Mouse (Mus musculus) neural tube, embryonic 11.5 days (tissue): ENCODE measurements around the gene Cox5b. TPM values are rescaled to one million over a fixed set of nuclear protein-coding genes. Genes with fewer than 3 reads are reported as not detected.

Experiments
- ATAC-seq: fragments of 200-750 bp; cut with Nextera tagmentation; 2 replicates; pipeline ENCODE4 v1.8.0; 2017; ENCODE audit warnings: moderate number of reproducible peaks, mild to moderate bottlenecking, moderate TSS enrichment, moderate library complexity; ENCODE audit not compliant: insufficient read depth, low FRiP score, low TSS enrichment
- DNase-seq: peaks from one replicate; pipeline ENCODE4 v3.0.0-alpha.2; 2015; ENCODE audit warnings: low spot score
- H3K27ac ChIP-seq: fragments of 300-500 bp; sonication (generic); 2 replicates; pipeline ENCODE4 v1.5.1; 2014; ENCODE audit warnings: low read depth, mild to moderate bottlenecking, low read length
- H3K27me3 ChIP-seq: fragments of 300-500 bp; sonication (generic); 2 replicates; pipeline ENCODE4 v1.6.1; 2014; ENCODE audit warnings: mild to moderate bottlenecking, low read length, mixed read lengths; ENCODE audit not compliant: control insufficient read depth, insufficient read depth
- H3K36me3 ChIP-seq: fragments of 300-500 bp; sonication (generic); 2 replicates; pipeline ENCODE4 v1.6.1; 2014; ENCODE audit warnings: mild to moderate bottlenecking, low read length, moderate library complexity, mixed read lengths; ENCODE audit not compliant: control insufficient read depth, insufficient read depth
- H3K4me1 ChIP-seq: fragments of 300-500 bp; sonication (generic); 2 replicates; pipeline ENCODE4 v1.6.1; 2014; ENCODE audit warnings: low read length, mixed read lengths; ENCODE audit not compliant: control insufficient read depth, insufficient read depth
- H3K4me2 ChIP-seq: fragments of 300-500 bp; sonication (generic); 2 replicates; pipeline ENCODE4 v1.6.1; 2014; ENCODE audit warnings: low read depth, mild to moderate bottlenecking, moderate library complexity
- H3K4me3 ChIP-seq: fragments of 300-500 bp; sonication (generic); 2 replicates; pipeline ENCODE4 v1.5.1; 2014; ENCODE audit warnings: low read depth, low read length
- H3K9ac ChIP-seq: fragments of 300-500 bp; sonication (generic); 2 replicates; pipeline ENCODE4 v1.6.1; 2014; ENCODE audit warnings: mild to moderate bottlenecking, low read length
- H3K9me3 ChIP-seq: fragments of 300-500 bp; sonication (generic); 2 replicates; pipeline ENCODE4 v1.6.1; 2016; ENCODE audit warnings: low read length; ENCODE audit not compliant: control insufficient read depth
- WGBS: fragments of 180-500 bp; shearing (Covaris S2); extraction: QIAGEN DNeasy Blood & Tissue Kit; methylation state at CpG from one replicate; pipeline ENCODE4 v1.1.7; 2014; 5-methylcytosine and 5-hydroxymethylcytosine counted together
- microRNA-seq: library from miRNA; unstranded; fragments of <30 nt; microRNA quantifications from one replicate; pipeline ENCODE4, GENCODE M21; 2016
- polyA plus RNA-seq: library from polyadenylated mRNA; unstranded; fragments of >200 nt; fragmentation: Nextera tagmentation; extraction: Ambion mirVana; gene quantifications from 2 replicates; pipeline ENCODE4 v1.2.1, GENCODE M21; 2014

The Cox5b gene
- polyA plus RNA-seq, 1 experiment from 2014 or later, result 531 TPM

DNA sequence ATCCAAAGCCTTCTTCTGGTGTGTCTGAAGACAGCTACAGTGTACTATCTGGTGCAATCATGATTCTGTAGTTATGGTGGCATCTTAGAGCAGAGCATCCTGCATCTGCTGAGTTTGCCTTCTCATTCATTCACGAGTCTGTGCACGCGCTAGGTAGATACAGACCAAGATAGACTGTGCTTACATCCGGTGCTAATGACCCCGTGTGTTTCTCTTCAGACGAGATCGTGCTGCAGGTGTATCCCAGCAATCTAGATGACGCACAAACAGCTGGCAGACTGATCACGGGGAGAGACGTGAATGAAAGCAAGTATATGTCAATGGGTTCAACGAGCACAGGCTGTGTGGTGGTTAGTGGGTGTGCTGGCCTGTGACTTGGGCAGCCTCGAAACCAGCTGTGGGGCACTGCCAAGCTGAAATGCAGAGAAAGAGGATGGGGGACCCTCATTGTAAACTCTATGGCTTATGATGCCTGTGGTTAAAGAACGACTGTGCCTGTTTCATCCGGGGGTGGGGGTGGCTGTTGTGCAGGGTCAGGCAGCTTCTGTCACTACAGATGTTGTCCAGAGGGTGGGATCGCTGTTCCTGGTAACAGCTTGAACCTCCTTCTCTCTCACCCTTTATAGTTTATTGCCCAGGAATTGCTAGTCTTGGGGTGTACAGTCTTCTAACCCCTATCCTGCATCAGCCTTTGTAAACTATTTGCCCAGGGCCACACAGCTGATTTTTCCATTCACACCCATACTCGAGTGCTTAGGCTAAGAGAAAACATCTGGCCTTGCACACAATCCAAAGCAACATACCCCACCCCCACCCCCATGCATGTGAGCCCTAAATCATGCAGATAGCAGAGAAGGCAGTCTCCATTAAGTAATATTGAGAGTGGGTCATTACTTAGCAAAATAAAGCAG, 32.2 kb downstream of the Cox5b start:
- Histone ChIP-seq H3K27ac (no peak overlapping the region), H3K4me3 (no peak overlapping the region), H3K4me2 (no peak overlapping the region), H3K4me1 (no peaks in the 10 kb centered on the region), H3K9ac (no peak overlapping the region), H3K36me3 (no peaks in the 10 kb centered on the region), H3K9me3 (no peaks in the 10 kb centered on the region), H3K27me3 (no peaks in the 10 kb centered on the region)
- WGBS, result 63% methylated on average over 16 of the region's 16 CpGs
- ATAC-seq, result no peak
- DNase-seq, result no peak

DNA sequence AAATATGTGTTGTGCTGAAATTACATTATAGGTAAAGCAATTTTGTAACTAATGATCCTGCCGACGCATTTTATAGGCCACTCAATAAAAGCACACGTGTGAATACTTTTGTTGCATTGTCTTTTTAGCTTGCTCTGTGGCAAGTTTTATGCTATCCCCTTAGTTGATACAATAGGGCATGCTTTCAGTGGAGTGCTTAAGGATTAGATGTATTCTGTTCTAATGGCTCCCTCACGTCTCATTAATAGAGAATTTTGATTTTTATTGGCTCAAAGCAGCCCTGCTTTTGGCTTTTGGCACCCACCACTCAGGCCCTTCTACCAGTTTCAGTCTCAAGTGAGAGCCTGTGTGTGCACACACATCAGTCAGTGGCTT, 32.8 kb downstream of the Cox5b start:
- ATAC-seq (no peak), DNase-seq (no peak)
- Histone ChIP-seq H3K4me1 (no peaks in the 10 kb centered on the region), H3K27ac (no peak overlapping the region), H3K27me3 (no peaks in the 10 kb centered on the region), H3K4me2 (no peak overlapping the region), H3K4me3 (no peak overlapping the region), H3K9me3 (no peaks in the 10 kb centered on the region), H3K9ac (no peak overlapping the region), H3K36me3 (no peaks in the 10 kb centered on the region)
- 46% methylated on average over 4 of the region's 4 CpGs for WGBS

DNA sequence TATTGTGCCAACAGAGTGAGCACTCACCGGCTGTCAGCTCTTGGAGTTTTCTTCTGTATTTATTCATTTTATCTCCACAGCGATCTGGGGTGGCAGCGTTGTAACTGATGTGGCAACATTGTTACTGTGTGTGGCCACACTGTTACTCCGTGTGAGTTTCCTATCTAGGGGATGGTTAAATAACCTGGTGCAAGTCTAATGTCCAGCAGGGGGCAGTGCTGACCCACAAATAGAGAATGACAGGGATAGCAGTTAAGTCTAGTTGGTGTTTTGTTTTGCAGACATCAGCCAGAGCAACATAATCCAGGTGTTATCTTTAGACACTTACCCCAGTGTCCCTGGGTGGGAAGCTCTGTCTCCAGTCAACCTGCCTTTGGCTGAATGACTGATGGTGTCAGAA, 46.1 kb downstream of the Cox5b start:
- no peak; the same call in 1 of the 2 replicates for ATAC-seq
- no peaks in the 10 kb centered on the region for H3K4me1 ChIP-seq
- no peaks in the 10 kb centered on the region for H3K9me3 ChIP-seq
- WGBS, result 10% methylated on average over 4 of the region's 4 CpGs
- H3K9ac ChIP-seq, result no peak overlapping the region
- H3K4me2 ChIP-seq, result no peak overlapping the region
- no peak overlapping the region for H3K27ac ChIP-seq
- no peak overlapping the region for H3K4me3 ChIP-seq
- peak; percentile 85 for DNase-seq
- H3K36me3 ChIP-seq, result no peaks in the 10 kb centered on the region
- H3K27me3 ChIP-seq, result no peaks in the 10 kb centered on the region

GRCm38 (mm10) chr1:36739231-36739630, 48.0 kb downstream of the Cox5b start:
- H3K27ac ChIP-seq, result no peak overlapping the region
- H3K36me3 ChIP-seq, result no peaks in the 10 kb centered on the region
- DNase-seq, result no peak
- H3K4me2 ChIP-seq, result no peak overlapping the region
- H3K27me3 ChIP-seq, result no peaks in the 10 kb centered on the region
- H3K9ac ChIP-seq, result no peak overlapping the region
- H3K4me1 ChIP-seq, result no peaks in the 10 kb centered on the region
- 86% methylated on average over 5 of the region's 5 CpGs for WGBS
- ATAC-seq, result no peak
- H3K4me3 ChIP-seq, result no peak overlapping the region
- H3K9me3 ChIP-seq, result no peaks in the 10 kb centered on the region

DNA sequence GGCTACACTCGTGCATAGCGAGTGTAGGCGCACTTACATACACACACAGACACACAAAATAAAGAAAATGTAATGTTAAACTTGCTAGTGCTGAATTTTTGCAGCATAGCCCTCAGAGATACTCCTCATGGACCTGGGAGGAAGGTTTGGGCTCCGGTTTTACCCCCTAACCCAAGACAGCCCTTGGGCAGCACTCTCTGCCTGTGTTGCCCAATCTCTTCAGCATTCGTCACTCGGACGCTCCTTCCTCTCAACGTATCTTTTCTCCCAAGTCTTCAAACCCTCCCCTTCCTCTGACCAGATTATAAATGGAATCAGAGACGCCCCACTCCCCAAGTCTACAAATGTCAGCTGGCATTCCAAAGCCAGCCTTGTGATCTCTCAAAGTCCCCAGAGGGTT, 51.8 kb downstream of the Cox5b start:
- no peaks in the 10 kb centered on the region for H3K27me3 ChIP-seq
- H3K4me2 ChIP-seq, result no peak overlapping the region
- no peak overlapping the region for H3K27ac ChIP-seq
- no peaks in the 10 kb centered on the region for H3K4me1 ChIP-seq
- no peak overlapping the region for H3K4me3 ChIP-seq
- no peaks in the 10 kb centered on the region for H3K9me3 ChIP-seq
- H3K9ac ChIP-seq, result no peak overlapping the region
- no peak for DNase-seq
- no peaks in the 10 kb centered on the region for H3K36me3 ChIP-seq
- no peak for ATAC-seq
- WGBS, result 80% methylated on average over 9 of the region's 9 CpGs

Small RNA genes lying within 50 kb of the gene (microRNA-seq; reads per million reads assigned to microRNA genes)
- not detected for gene Gm24133

Other genes starting within 250 kb of the Cox5b start
- gene Lman2l, start 246.2 kb upstream of the Cox5b start, polyA plus RNA-seq, result 35.1 and 38.2 TPM in 2 replicates
- 12.4 and 14.0 TPM in 2 replicates for gene Cnnm4, start 219.8 kb upstream of the Cox5b start, polyA plus RNA-seq
- 5.2 and 5.6 TPM in 2 replicates for gene Cnnm3, start 179.6 kb upstream of the Cox5b start, polyA plus RNA-seq
- 7.1 and 7.2 TPM in 2 replicates for gene Ankrd23, start 154.6 kb upstream of the Cox5b start, polyA plus RNA-seq
- 0.28 TPM in 1 of 2 replicates, not detected in the other for gene Gm42417, start 152.0 kb upstream of the Cox5b start, polyA plus RNA-seq
- gene Ankrd39, start 144.0 kb upstream of the Cox5b start, polyA plus RNA-seq, result 15.3 and 16.2 TPM in 2 replicates
- 3.6 and 4.6 TPM in 2 replicates for gene Sema4c, start 133.1 kb upstream of the Cox5b start, polyA plus RNA-seq
- 0.30 TPM in 1 of 2 replicates, not detected in the other for gene Fam178b, start 8.3 kb upstream of the Cox5b start, polyA plus RNA-seq
- not detected in 2 replicates for gene 4933424G06Rik, start 18.7 kb downstream of the Cox5b start, polyA plus RNA-seq
- gene Actr1b, start 23.0 kb downstream of the Cox5b start, polyA plus RNA-seq, result 127 and 135 TPM in 2 replicates
- 0.32 and 1.3 TPM in 2 replicates for gene Zap70, start 70.3 kb downstream of the Cox5b start, polyA plus RNA-seq